In genomic region chr13:51365191-51365590, GRCm38 (mm10) we compare ENCODE assay signal across 19 mouse cellular contexts. TPM values are rescaled to one million over a fixed set of nuclear protein-coding genes. Genes with fewer than 3 reads are reported as not detected.
"Had no signal": no experiment of that assay in that cellular context is flagged by ENCODE, and none has a peak within 500 bp of the region (broad histone marks: within the 10 kb centered on the region; RNA-seq: fewer than 3 reads in every experiment).

No protein-coding gene starts in this region.

- H3K9ac ChIP-seq: liver, postnatal 0 days; lung, embryonic 15.5 days; midbrain, embryonic 13.5 days; midbrain, embryonic 15.5 days; neural tube, embryonic 12.5 days; stomach, embryonic 15.5 days had no signal

- H3K9me3 ChIP-seq: lung, embryonic 15.5 days; midbrain, embryonic 13.5 days; midbrain, embryonic 15.5 days; neural tube, embryonic 12.5 days; stomach, embryonic 15.5 days had no signal

- ATAC-seq: liver, postnatal 0 days; lung, postnatal 0 days; midbrain, embryonic 13.5 days; midbrain, embryonic 15.5 days had no signal

- H3K4me3 ChIP-seq: lung, embryonic 15.5 days; megakaryocyte, embryonic 14.5 days; midbrain, embryonic 13.5 days; midbrain, embryonic 15.5 days; neural tube, embryonic 12.5 days; stomach, embryonic 15.5 days had no signal

- H3K27ac ChIP-seq: lung, embryonic 15.5 days; macrophage; midbrain, embryonic 13.5 days; midbrain, embryonic 15.5 days; neural tube, embryonic 12.5 days; stomach, embryonic 15.5 days; stomach, postnatal 0 days had no signal

- H3K4me2 ChIP-seq: lung, embryonic 15.5 days; midbrain, embryonic 11.5 days; midbrain, embryonic 13.5 days; midbrain, embryonic 15.5 days; neural tube, embryonic 12.5 days; stomach, embryonic 15.5 days had no signal

- DNase-seq: liver, postnatal 0 days; lung, adult 2 months; lung, postnatal 14 days; lung, postnatal 36 days; right cerebral cortex, postnatal 14 days; thymus, adult 2 months; thymus, postnatal 25 days; thymus, postnatal 4 days had no signal

- H3K27me3 ChIP-seq: lung, embryonic 15.5 days; megakaryocyte, embryonic 14.5 days; midbrain, embryonic 13.5 days; midbrain, embryonic 15.5 days; neural tube, embryonic 12.5 days; stomach, embryonic 15.5 days had no signal

- H3K36me3 ChIP-seq: lung, embryonic 15.5 days; midbrain, embryonic 13.5 days; midbrain, embryonic 15.5 days; neural tube, embryonic 12.5 days; stomach, embryonic 15.5 days had no signal

- H3K4me1 ChIP-seq: megakaryocyte, embryonic 14.5 days; neural tube, embryonic 12.5 days had no signal

RNA-seq across cellular contexts. Expression of gene S1pr3, which starts 43.2 kb away (rescaled TPM):
- total RNA-seq: monocyte, adult 5-6 weeks had no signal
- polyA plus RNA-seq: macrophage had no signal
